Mouse (Mus musculus) adrenal gland, postnatal 4 days (tissue): ENCODE data around the gene Sdk1. TPM values are rescaled to one million over a fixed set of nuclear protein-coding genes. Genes with fewer than 3 reads are reported as not detected.
"Not testable (repeated sequence)": the region's sequence is repeated elsewhere in the genome, so short reads cannot be mapped to it uniquely, and the experiment has no call there.

Experiments
- DNase-seq, 2 experiments: peaks; one replicate each; pipeline ENCODE4 v3.0.0; 2021 to 2022; ENCODE audit warnings: low spot score in 2 of 2, mixed read lengths in 2 of 2
- total RNA-seq, 2 experiments: library from RNA; stranded (reverse); gene quantifications; 2 replicates each; pipeline ENCODE4 v1.2.3; 2021

Gene Sdk1
- total RNA-seq, 2 experiments from 2014 or later: 20.0 to 20.3 TPM

DNA sequence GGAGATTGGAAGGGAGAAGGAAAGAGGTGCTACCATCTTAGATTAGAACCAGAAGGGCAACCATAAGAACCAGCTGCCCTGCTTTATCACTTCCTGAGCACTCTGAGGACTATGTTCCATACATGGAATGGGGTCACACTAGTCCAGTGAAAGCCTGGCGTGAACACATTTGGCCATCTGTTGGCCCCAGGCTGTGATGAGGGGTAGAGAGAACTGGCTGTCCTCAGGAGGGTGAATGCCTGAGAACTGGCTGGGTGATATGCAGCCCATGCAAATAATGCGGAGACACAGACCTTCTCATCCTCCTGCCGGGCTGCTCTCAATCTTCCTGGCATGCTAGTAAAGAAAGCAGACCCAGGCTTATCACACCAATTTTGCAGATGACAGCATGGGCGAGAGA is 384.1 kb downstream of the Sdk1 start:
- no peak for DNase-seq

DNA sequence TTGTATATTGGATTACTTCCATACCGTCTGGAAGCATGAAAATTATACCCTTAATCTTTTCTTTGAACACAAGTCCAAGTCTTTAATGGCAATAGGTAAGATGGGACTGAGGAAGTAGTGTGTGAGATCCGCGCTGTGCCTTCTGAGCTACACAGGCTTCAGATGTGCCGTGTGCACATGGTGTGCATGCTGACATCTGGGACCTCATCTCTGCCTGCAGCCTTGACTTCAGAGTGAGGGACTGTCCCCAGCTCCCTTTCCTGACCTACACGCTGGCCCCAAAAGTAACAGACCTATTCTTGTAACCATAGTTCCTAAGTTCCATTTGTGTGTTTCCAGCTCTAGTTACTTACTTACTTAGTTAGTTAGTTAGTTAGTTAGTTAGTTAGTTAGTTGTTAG is 390.4 kb downstream of the Sdk1 start:
- DNase-seq: no peak

DNA sequence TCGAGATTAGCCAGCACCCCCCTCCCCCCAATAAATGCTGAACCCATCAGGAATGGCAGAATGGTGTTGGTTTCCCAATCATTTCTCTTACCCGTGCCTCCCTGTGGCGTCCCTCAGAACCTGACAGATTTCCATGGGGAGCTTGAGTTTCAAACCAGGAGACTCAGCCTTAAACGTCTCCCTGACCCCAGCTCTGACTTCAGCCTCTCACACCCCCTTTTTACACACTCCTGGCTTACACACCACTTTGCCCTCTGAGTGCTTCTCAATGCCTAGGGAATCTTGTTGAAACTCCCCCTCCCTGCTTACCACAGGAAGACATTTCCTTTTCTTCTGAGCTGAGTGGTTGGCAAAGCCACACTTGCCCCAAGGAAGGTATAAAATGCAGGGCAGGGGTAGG is 392.0 kb downstream of the Sdk1 start:
- no peak for DNase-seq

DNA sequence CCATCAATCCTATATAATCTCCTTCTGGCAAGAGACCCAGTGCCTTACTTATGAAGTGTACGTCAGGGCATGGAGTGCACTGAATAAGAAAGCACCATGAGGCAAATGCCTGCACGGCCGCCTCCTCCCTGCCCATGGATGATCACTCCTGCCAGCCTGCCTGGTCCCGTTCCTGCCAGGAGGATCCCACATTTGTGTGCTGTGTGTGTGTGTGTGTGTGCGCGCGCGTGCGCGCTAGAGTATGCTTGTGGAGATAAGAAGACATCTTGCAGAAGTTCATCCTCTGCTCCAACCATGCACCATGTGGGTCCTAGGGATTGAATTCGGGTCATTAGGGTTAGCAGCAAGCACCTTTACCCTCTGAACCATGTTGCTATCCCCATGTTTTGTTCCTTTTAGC is 395.1 kb downstream of the Sdk1 start:
- DNase-seq: no peak

DNA sequence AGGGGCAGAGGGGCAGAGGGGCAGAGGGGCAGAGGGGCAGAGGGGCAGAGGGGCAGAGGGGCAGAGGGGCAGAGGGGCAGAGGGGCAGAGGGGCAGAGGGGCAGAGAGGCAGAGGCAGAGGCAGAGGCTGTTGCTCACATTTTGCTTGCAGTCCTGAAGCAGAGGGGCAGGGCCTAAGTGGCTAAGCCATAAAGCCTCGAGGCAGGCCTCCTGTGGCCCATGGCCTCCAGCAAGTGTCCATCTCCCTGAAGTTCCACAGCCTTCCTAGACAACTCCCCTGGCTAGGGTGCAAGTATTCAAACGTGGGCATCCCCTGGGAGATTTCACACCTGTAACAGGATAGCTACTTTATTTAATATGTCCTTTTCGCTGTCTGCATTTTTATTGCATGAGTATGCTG is 395.8 kb downstream of the Sdk1 start:
- DNase-seq: not testable (repeated sequence)

DNA sequence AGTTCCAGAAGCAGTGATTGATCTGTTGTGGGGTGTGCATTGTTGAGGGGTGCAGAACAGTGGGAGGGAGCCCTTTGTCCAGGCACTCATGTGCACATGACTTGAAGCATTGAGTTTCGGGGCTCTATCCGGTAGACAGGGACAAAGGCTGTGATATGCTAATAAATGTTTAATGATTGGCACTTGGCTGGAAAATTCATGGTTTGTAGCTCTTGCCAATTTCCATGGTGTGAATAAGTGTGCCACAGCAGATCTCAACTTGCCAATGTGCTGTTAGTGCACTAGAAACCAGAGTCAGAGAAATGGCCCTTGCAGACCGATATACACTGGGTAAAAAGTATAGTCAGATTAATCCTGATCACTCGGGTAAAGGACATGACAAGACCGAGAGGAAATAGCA is 404.4 kb downstream of the Sdk1 start:
- DNase-seq: no peak

DNA sequence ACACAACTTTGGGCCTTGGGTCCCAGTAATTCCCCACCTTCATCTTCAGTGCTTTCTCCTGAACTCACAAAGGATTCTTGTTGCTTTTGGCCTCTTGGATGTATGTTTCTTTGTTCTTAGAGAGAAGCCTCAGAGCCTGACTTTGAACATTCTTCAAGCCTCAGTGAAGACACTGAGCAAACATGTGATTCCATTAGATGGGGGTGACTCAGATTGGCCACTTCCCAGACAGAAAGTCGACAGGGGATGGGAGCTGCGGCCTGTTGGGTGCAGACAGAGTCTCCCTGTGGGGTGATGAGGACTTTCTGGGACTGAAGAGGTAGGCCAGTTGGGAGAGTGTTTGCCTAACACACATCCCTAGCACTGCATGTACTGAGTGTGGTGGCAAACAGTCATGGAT is 405.3 kb downstream of the Sdk1 start:
- no peak for DNase-seq

DNA sequence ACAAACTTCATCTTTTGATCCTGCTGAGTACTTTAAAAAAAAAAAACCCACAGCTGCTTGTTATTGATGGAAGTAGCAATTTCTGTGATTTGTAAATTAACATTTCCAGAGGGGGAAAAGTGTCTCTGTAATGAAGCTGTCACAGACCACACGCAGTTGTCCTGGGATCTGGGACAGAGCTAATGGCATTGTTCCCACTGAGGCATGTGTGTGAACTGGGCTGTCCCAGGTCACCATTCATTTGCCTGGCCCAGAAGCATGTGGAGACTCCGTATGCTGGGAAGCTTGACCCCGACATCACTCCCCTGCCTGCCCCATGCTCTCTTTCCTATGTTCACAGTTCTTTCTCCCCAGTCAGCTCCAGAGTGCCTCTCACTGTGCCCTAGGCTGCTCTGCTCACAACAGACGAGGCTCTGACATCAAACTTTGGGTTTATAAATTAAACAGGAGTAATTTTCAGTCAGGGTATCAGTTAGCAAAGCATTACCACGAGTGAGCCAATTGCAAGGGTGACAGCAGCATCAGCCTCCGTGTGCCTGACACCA is 408.6 kb downstream of the Sdk1 start:
- DNase-seq: no peak

DNA sequence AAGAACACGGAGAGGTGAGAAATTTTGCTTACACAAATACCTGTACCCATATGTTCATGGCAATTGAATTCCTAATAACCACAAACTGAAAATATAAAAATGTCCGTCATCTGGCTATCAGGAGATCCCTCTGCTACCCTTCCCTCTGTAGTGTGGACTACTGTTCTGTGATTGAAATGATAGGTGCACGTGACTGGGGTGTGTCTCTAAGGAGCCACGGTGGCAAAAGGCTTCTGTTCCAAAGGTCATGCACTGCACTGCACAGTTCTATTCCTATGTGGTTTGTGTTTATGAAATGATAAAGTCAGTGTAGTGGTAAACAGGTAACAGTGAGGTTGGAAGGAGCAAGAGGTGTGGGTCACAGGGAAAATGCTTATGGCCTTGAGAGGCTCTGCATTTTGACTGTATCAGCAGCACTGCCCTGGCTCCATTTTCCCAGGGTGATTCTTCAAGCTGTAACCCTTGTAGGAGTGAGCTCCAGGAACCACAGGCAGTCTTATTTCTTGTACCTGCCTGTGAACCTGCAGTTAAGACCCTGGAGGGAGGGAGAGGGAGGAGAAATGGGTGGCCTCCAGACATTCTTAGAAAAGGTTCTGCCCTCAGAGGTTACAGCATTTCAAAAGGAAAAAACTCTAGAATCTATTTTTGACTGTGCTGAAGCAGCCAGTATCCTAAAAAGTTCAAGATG is 410.5 kb downstream of the Sdk1 start:
- no peak for DNase-seq

DNA sequence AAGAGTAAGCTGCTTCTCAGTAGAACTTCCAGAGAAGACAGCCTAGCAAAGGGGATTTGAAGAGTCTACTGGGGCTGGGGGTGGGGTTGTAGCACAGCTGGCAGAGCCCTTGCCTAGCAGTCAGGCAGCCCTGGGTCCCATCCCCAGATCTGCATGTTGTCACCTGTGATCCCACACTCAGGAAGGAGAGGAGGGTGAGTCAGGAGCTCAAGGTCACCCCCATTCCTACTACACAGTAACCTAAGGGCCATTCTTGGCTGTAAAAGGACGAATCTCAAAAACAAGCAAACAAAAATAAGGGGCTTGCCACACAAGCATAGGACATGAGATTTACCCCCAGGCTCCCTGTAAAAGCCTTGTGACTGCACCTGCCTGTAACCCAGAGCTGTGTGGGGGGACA is 435.1 kb downstream of the Sdk1 start:
- DNase-seq: no peak

DNA sequence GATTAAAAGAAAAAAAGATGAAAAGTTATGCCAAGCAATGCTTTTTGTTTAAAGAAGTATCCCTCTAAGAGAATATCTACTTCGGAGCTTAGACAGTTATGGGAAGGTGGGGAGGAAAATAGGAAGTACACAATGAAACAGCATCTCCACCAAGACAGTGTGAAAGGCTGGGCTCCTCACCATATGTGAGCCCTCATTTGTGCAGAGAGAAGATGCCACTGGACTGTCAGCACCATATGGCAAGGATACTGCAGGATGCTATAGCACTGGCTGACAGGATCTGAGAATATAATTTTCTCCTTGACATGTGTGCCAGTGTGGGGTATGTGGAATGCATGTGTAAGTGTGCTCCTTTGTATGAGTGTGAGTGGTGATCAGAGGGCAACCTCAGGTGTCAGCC is 435.7 kb downstream of the Sdk1 start:
- DNase-seq: no peak

DNA sequence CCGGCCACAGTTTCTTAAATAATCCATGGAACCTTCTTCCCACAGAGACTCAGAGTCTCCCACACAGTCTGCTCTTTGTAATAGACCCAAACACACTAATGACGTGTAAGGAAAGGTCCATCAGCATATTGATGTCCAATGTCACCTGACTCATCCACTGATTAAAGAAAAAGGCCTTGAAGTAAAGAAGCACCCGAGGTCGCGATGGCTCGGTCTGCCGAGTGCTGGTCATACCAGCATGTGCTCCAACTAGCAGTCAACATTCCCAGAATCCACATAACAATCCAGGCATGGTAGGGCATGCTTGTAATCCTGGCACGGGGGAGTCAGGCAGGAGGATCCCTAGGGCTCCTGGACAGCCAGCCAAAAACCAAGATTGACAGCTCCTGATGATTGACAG is 436.6 kb downstream of the Sdk1 start:
- no peak for DNase-seq

DNA sequence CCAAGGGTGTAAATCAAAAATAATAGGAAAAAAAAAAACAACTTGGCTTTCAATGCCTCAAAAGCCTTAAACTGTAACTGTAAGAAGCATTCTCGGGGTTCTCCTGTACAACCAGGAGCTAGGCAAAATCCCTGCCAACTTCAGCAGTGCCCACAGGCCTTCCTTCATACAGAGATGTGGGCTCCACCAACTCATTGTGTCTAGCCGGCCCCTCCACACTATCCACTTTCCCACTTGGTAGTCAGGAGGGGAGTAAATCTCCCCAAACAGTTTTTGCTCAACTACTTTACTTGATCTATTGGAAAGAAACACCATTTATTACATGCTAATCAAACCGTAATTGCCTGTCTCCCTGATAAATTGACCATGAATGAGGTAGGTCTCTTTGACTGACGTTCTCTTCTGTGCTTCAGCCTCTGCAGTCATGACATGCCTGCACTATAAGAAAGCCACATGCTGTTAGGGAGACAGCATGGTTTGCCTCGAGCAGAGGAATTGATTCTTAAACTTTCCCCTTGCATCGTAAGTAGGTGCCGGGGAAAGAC is 445.7 kb downstream of the Sdk1 start:
- DNase-seq: no peak

DNA sequence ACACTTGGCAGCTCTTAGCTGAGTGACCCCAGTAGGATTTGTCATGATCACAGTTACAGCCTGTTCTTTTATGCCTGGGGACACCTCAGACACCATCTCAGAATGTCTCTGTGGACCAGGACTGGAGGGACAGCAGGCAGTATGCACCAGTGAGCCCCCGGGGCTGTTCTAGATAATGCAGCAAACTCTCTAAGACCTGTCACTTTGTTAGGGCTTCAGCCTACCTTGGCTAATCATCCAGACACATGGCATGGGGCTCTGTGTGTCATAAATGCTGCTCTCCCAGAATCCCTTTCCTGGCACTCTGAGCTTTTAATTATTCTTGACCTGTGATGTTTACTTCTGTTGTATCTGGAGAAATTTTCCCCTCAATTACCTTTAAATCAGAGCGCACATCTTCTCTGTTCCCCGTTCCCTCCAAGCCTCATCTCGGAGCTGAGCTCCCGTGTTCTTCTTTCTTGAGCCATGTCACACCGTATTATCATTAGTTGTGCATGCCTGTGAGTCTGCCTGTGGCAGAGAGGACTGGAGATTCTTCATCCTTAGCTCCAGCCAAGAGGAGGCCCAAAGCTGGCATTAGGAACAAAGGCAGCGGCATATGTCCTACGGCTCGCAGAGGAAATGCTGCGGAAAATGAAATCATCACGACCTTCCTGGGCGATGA is 448.3 kb downstream of the Sdk1 start:
- no peak for DNase-seq

DNA sequence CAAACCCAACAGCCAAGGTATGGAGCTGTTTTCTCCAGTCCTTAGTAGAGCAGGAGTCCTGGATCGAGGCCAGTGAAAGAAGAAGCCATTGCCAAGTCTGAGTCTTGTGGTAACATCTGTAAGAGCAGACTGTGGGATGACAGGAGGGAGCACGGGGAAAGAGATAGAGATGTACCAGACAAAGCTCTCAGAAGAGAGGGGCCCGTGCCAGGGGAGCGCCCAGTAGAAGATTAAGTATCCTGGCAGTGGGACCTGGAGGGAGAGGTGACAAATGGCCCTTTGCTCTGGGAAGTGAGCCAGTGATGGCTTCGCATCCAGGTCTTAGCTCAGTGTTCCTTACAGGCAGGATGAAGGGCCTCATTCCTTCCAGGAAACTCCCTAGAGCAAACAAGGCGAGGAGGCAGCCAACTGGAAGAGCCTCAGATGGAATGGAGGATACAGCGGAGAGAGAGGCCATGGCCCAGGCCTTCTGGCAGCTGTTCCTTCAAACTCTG is 450.2 kb downstream of the Sdk1 start:
- peak in 1 of 2 experiments; percentile 7 for DNase-seq

DNA sequence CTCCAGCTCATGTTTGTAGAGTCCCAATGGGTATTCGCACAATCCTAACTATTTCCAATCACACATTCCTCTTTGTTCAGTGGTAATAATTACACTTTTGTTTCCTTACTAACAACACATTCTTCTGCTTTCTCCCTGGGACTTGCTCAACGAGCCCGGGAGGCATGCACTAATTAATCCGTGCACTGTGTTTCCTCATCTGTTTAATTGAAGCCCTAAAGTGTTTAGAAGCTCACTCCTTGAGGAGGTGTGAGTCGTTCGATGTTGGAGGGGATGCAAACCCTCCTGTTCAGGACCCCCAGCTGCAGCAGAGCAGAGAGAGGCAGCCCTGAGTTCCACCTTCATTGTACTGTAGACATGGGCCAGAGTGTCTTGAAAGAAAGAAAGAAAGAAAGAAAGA is 452.4 kb downstream of the Sdk1 start:
- no peak for DNase-seq

DNA sequence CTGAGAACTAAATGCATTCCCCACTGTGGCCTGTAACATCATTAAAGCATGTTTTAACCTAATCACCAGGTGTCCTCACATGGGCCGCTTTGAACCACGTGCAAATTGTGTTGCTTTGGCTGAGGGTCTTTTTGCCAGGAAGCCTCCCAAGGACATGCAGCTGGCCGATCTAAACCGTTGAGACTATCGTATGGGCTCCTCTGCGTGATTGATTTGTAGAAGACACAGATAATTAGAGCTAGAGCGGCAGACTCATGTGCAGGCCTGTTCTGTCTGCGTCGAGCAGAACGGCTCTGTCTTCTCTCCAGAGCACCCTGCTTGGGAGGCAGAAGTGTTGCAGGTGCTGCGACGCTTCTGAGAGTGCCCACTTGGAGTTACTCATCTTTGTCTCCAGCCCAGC is 453.6 kb downstream of the Sdk1 start:
- DNase-seq: no peak

DNA sequence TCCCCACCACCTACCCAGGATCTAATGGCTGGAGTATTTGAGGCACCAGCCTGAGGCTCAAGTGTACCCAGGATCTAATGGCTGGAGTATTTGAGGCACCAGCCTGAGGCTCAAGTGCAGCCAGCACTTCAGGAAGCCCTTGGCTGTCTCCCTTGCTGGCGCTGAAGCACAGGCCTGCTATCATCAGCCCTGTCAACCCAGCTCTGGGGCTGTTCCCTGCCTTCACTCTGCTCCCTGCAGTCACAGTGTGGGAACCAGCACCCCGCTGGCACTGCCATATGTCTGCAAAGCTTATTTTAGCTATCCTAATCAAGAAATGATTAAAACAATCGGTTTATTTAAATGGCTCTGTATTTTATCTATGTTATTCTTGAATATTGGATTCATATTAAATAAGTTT is 457.1 kb downstream of the Sdk1 start:
- DNase-seq: no peak

DNA sequence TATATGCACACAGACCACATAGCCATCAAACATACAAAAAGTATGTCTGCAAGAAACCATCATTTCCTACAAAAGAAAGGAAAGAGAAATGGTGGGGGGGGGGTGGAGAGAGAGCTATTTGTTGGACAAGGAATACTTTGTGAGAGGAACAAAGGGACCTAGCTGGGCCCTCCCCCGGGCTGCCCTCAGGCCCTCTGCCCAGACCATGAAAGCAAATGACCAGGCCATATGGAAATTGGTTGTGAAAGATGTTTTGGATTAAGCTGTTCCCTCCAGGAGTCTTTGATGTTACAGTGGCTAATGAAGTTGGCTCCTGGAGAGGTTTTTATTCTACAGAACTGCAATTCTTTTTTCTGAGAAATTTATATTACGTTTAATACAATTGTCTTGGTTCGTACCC is 479.5 kb downstream of the Sdk1 start:
- no peak for DNase-seq

DNA sequence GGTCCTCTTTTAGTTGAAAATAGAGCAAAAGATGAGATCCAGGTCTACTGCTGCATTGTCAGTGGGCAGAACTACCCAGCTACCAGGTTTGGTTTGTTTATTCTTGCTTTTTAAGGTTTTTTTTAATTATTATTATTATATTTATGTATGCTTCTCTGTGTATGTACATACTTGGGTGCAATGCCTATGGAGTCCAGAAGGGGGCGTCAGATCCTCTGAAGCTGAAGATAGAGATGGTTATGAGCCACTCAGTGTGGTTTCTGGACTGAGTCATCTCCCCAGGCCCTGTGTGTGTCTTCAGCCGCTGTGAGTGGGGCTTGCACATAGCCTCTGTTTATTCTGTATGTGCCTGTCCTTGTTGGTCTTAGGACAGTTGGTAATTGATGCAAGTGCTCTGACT is 486.7 kb downstream of the Sdk1 start:
- DNase-seq: no peak

DNA sequence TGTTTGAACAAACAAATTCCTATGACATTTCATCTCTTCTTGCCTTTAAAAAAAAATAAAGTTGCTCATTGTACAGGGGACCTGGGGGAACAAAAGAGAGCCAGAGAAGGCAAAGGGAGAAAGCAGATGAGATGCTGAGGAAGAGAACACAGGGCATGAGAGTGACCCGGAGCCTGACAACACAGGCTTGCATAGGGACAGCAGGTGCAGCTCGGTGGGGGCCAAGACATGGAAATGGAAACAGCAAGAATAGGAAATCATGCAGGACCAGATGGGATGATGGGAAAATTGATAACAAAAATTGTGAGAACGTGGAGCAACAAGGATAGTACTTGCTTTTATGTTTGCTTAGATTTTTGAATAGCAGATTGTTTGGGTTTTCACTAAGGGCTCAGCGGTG is 488.7 kb downstream of the Sdk1 start:
- no peak for DNase-seq

DNA sequence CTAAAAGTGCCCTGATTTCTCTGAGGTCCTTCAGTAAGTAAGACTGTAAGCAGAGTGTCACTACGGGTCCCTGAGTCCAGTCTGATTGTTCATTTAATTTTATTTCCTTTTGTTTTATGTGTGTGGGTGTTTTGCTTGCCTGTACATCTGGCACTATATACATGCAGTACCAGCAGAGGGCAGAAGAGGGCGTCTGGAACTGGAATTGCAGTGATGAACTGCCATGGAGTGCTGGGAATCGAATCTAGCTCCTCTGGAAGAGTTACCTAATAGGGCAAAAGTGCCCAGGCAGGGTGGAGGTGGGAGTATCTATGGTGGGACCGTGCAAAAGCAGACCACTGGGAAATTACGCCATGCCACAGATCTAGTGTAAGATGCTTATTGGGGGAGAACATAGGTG is 497.4 kb downstream of the Sdk1 start:
- DNase-seq: no peak

DNA sequence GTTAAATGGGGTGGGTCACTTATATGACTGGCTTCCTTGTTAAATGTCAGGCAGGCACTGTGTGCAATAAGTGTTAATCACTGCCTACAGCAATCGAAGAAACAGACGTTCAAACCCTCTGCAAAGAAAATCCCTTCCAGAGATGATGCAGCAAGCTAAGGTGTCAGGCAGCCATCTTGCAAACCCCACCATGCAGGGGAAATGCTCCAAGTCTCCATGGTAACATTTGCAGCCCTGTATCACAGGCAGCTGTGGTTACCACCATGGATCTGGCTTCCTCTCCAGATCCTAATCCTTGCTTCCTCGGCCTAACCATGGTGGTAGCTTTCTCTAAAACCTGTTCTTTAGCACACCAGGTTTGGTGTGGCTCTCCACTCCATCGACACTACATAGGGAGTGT is 507.5 kb downstream of the Sdk1 start:
- no peak for DNase-seq
